Mouse (Mus musculus) lung, adult 2 months (tissue): ENCODE data around the gene Insl5. TPM values are rescaled to one million over a fixed set of nuclear protein-coding genes. Genes with fewer than 3 reads are reported as not detected.

Source experiments
- DNase-seq: peaks from one replicate; pipeline ENCODE4 v3.0.0; 2022
- H3K4me1 ChIP-seq: fragments of 200-500 bp; 2 replicates; pipeline ENCODE4 v1.6.1; 2011; ENCODE audit warnings: low read length; ENCODE audit not compliant: control insufficient read depth, insufficient read depth
- H3K4me3 ChIP-seq: fragments of 200-500 bp; replicated peaks from 2 replicates; pipeline ENCODE3; 2011; ENCODE audit warnings: low read depth, mild to moderate bottlenecking, control low read depth, low read length; ENCODE audit errors: extremely low read depth
- CTCF ChIP-seq: fragments of 200-500 bp; IDR thresholded peaks from 2 replicates; pipeline ENCODE4 v1.5.1; 2011; ENCODE audit warnings: mild to moderate bottlenecking, low read length, control low read depth; ENCODE audit not compliant: insufficient read depth
- POLR2A ChIP-seq: fragments of 200-500 bp; IDR thresholded peaks from 2 replicates; pipeline ENCODE4 v1.6.1; 2011; ENCODE audit warnings: low read depth, mild to moderate bottlenecking, control low read depth, low read length, borderline replicate concordance; ENCODE audit errors: extremely low read depth
- WGBS: fragments of 180-500 bp; shearing (Covaris S2); methylation state at CpG from one replicate; pipeline ENCODE4 v1.1.7; 2018; 5-methylcytosine and 5-hydroxymethylcytosine counted together
- polyA plus RNA-seq: library from polyadenylated mRNA; depleted of rRNA; stranded (reverse); fragments of >200 nt; gene quantifications from 2 replicates; pipeline ENCODE4 v1.2.3, GENCODE M21; 2012

Gene Insl5
- polyA plus RNA-seq, 1 experiment = not detected

DNA sequence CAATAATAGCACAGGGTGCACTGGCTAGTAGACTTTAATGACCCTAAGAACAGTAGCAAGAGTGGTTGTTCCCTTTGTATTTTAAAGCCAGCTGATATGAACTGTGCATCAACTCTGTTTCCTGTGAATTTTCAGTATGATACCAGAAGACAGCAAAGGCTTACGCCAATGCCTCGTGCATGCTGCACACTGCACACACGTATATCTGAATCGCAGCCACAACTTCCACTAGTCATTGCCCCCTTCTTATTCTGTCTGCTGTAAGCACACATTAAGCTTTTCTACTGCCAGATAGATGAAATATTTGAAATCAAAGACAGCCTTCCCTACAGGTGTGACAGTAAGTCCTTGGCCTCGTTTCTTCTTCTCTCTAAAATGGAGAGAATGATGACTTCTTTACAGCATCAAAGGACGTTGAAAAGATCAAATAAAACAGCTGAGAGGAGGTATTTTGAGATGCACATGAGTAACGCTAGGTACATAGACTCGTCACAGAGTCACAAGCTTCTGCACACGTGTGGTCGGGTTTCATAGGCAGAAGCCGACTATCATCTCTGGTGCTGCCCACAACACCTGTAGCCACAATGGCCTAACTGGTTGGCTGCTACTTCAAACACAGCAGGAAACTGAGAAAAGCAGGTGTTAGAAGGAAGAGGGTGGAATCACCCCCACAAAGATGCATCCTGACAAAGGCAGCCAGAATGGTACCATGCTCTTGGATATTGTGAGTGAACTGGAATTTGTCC lies 35.9 kb downstream of the Insl5 start:
- WGBS = 73% methylated on average over 11 of the region's 11 CpGs
- Histone ChIP-seq H3K4me1 (no peaks in the 10 kb centered on the region), H3K4me3 (no peak overlapping the region)
- TF ChIP-seq POLR2A = no peak
- TF ChIP-seq CTCF = no peak
- no peak for DNase-seq

DNA sequence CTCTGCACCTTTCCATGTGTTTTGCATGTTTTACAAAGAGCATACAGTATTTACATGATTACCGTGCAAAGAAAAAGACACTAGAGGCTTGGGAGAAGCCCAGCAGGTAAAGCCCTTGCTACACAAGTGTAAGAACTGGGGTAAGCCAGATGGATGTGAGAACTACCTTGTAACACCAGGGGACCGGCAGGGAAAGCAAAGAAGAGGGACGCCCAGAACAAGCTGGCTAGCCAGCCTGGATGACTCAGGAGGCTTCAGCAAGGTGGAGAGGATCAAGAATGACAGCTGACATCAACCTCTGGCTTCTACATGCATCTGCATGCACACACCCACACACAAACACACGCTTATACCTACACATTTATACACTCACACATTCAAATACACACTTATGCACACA lies 36.6 kb downstream of the Insl5 start:
- Histone ChIP-seq H3K4me3 (no peak overlapping the region), H3K4me1 (no peaks in the 10 kb centered on the region)
- no peak for TF ChIP-seq CTCF
- no peak for TF ChIP-seq POLR2A
- DNase-seq = no peak
- WGBS = 81% methylated on average over 4 of the region's 4 CpGs

DNA sequence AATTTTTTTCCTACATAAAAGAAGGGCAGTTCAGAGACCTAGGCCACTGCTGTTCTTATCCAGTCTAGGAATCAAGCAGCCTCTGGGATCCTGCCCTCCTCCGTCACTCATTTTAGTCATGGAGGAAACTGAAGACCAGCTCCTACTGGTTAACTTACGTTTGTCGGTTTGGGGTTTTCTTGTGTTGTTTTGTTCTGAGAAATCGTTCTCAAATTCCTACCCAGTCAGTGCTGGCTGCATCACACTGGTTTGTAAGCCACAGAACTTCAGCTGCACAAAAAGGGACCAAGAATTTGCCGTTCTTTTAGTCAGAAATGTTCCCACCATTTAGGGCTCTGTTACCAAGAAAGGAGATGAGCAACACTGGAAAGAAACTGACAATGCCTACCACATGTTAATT lies 37.3 kb downstream of the Insl5 start:
- Histone ChIP-seq H3K4me1 (no peaks in the 10 kb centered on the region), H3K4me3 (no peak overlapping the region)
- 75% methylated on average over 5 of the region's 5 CpGs for WGBS
- TF ChIP-seq CTCF (no peak), POLR2A (no peak)
- DNase-seq = no peak

DNA sequence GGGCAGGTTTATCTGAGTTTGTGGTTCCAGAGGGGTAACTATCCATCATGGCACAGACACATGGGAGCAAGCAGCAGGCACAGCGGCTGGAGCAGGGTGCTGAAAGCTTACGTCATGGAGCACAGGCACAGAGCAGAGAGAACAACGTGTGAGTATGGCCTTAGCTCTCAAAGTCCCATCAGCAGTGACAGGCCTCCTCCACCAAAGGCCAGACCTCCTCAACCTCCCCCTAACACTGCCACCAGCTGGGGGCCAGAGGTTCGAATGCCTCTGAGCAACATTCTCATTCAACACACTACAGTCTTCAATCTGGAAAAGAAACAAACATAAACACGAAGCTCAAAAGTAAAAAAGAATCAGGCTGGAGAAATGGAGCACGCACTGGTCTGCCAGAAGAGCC lies 38.1 kb downstream of the Insl5 start:
- Histone ChIP-seq H3K4me1 (no peaks in the 10 kb centered on the region), H3K4me3 (no peak overlapping the region)
- WGBS = 65% methylated on average over 6 of the region's 6 CpGs
- DNase-seq = no peak
- no peak for TF ChIP-seq POLR2A
- no peak for TF ChIP-seq CTCF

DNA sequence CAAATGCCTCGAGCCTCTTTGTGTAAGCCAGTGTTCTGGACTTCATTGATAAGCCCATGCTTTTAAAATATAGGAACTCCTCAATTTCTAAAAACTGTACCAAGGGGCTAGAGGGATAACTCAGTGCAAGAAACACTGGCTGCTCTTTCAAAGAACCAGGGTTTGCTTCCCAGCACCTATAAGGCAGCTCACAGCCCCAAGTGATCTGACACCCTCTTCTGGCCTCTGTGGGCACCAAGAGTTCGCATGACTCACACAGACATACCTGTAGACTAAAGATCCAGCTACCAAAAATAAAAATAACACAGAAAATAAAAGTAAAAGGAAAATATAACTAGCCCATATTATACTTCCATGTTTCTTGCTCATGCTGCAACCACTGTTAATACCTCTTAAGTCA lies 38.9 kb downstream of the Insl5 start:
- no peaks in the 10 kb centered on the region for H3K4me1 ChIP-seq
- no peak for DNase-seq
- 73% methylated on average over 2 of the region's 2 CpGs for WGBS
- H3K4me3 ChIP-seq = no peak overlapping the region
- TF ChIP-seq CTCF (no peak), POLR2A (no peak)

DNA sequence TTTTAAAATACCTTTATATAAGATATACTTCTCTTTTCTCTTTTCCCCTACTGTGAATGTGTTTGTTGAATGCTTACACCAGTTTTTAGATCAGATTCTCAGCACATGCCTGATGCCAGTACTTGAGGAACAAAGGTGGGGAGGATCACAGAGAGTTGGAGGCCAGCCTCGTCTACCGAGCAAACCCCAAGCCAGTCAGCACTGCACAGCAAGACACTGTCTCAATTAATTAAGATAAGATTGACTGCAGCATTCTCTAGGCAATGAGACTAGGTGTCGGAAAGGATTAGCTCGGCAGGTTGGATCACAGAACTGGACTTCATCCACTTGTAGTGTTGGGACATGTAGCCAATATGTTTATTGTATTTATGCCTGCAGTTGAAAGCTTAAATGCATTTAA lies 39.3 kb downstream of the Insl5 start:
- TF ChIP-seq CTCF (no peak), POLR2A (no peak)
- H3K4me1 ChIP-seq = no peaks in the 10 kb centered on the region
- DNase-seq = no peak
- H3K4me3 ChIP-seq = no peak overlapping the region
- 69% methylated on average over 4 of the region's 4 CpGs for WGBS

DNA sequence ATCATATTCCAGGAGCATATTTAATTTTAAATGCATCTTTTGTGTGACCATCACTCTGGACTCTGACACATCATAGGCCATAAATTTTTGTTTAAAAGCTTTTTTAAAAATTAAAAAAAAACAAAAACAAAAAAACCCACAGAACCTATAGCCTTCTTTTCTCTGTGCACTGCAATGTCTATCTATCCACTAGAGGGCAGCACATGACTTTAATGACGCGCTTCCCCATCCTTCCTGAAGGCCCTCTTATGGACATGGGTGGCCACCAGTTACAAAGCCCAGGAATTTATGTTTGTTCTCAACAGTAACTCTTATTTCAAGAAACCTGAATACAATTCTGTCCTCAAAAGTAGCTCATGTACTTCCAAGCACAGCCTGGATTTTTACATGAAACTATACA lies 39.7 kb downstream of the Insl5 start:
- TF ChIP-seq CTCF = peak; percentile 65
- no peak for TF ChIP-seq POLR2A
- WGBS = 1% methylated on average over 2 of the region's 2 CpGs
- no peaks in the 10 kb centered on the region for H3K4me1 ChIP-seq
- no peak overlapping the region for H3K4me3 ChIP-seq
- DNase-seq = peak; percentile 17

DNA sequence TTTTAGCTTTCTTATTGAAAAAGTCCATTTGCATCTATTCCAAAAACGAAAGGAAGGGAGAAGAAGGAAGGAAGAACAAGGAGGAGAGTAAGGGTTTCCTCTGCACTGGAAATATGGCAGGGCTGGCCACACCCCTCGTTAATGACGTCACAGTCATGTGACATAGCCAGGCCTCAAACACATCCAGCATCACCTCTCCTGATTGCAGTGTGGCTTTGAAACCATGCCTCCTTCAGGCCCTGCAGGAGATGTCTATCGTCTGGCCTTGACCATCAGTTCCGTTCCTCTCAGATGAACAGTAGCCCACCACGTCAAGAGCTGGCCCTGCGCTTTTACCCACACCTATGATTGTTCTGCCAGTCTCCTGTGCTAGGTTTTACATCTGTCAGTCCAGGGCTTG lies 40.5 kb downstream of the Insl5 start:
- Histone ChIP-seq H3K4me1 (no peaks in the 10 kb centered on the region), H3K4me3 (no peak overlapping the region)
- TF ChIP-seq CTCF = no peak
- no peak for TF ChIP-seq POLR2A
- DNase-seq = no peak
- 69% methylated on average over 7 of the region's 7 CpGs for WGBS

DNA sequence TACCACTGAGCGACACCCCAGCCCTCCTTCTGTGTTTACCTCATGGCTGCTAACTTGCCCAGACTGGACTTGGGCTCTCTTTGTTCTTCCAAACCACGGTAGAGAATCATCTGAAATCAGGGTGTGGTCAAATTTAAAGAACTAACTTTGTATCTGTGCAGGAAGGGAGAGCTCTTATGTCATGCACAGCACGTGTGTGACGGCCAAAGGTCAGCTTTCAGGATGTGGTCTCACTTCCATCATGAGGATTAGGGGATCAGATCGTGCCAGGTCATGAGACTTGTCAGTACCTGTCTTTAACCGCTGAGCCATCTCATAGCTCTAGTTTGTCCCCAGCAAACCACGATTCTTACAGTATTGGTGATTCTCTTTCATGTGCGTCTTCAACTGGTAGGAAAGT lies 44.9 kb downstream of the Insl5 start:
- Histone ChIP-seq H3K4me1 (no peaks in the 10 kb centered on the region), H3K4me3 (no peak overlapping the region)
- WGBS = 67% methylated on average over 8 of the region's 8 CpGs
- TF ChIP-seq POLR2A (no peak), CTCF (no peak)
- DNase-seq = no peak

DNA sequence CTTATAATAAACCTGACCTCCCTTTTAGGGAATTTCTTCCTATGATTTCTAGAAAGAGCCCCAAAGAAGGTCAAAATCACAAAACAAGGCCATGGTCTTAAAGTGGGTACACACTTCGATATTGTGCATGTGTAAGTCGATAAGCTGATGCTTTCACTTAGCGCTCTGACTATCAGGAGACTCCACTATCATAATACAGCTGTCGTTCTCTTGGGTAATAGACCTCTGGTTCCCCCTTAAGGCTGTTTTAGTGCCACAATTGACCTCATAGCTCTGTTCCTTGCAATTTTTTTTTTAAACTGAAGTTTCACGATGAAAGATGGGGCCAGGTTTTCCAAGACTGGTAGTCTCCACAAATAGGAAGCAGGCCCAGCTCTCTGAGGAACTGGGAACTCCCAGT lies 47.3 kb downstream of the Insl5 start:
- 30% methylated on average over 5 of the region's 5 CpGs for WGBS
- no peak for TF ChIP-seq CTCF
- TF ChIP-seq POLR2A = no peak
- Histone ChIP-seq H3K4me1 (no peaks in the 10 kb centered on the region), H3K4me3 (no peak overlapping the region)
- DNase-seq = no peak
